Mouse (Mus musculus) gastrocnemius, adult 8-10 months (tissue): ENCODE results near the gene Grhpr. TPM values are rescaled to one million over a fixed set of nuclear protein-coding genes. Genes with fewer than 3 reads are reported as not detected.
"Not testable (repeated sequence)": the region's sequence is repeated elsewhere in the genome, so short reads cannot be mapped to it uniquely, and the experiment has no call there.

ENCODE experiments used
- DNase-seq, 2 experiments: peaks; one replicate each; pipeline ENCODE4 v3.0.0; 2022; ENCODE audit warnings: low spot score in 2 of 2
- total RNA-seq, 4 experiments: library from RNA; stranded (reverse); gene quantifications; 2 replicates each; pipeline ENCODE4 v1.2.4; 2022

Gene Grhpr
- 10 to 100 TPM; 21.2 to 29.7 (median 26.3) TPM for total RNA-seq

- DNase-seq: peak; percentile 71 to 80
Observed at GRCm38 (mm10) chr4:44981280-44981973, at the start of gene Grhpr. Gene Grhpr, plus strand, starts transcription at chr4:44981395.

- no peak for DNase-seq
Observed at GRCm38 (mm10) chr4:44931732-44932131, 49.5 kb upstream of the Grhpr start.

- DNase-seq: no peak
Observed at GRCm38 (mm10) chr4:44938359-44939340, 42.5 kb upstream of the Grhpr start.

GRCm38 (mm10) chr4:44939576-44940249 is 41.5 kb upstream of the Grhpr start:
- DNase-seq: no peak

GRCm38 (mm10) chr4:44940286-44940685 is 40.9 kb upstream of the Grhpr start:
- no peak for DNase-seq

DNA sequence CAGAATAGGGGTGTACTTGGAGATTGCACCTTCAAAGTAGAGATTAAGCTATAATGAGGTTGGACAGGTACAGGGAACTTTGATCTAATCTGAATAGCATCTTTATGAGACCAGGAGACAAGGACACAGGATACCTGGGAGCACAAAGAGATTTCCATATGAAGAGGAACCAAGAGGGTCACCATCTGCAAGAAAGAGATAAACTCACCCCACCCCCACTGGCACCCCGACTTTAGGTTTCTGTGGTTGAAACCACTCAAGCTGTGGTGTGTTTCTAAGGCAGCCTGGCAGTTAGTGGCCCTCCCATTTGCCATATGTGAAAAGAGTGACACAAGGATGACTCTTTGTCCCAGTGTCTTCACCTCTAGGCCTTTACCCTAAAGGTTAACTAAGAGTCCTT is 39.0 kb upstream of the Grhpr start:
- no peak for DNase-seq

- no peak for DNase-seq
Observed at GRCm38 (mm10) chr4:44943480-44943879, 37.7 kb upstream of the Grhpr start.

DNA sequence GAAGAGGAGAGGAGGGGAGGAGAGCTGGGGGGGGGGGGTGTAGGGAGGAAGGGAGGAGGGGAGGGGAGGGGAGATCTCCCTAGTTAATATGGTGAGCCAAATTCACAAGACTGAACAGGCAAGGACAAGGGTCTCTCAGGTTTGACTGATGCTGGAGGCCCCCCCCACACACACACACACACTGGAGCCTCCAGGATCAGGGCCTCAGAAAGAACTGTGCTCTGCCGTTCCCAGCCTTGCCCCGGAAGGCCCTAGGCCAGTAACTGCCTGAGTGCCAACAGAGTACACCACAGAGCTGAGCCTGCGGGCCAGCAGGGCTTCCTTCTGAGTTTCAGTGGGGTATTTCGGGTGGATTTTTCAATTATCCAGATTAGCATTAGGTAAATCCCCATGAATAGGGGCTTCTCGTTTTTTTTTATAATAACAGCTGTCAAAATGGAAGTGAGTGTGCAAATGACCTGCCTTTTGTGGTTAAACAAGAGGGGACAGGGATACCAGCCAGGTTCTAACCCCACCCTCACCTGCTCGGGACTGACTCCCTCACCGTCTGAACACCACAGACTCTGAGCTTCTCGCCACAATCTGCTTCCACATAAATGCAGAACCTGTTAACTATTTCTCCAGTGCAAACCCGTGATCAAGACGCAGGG is 36.6 kb upstream of the Grhpr start:
- DNase-seq: no peak

DNA sequence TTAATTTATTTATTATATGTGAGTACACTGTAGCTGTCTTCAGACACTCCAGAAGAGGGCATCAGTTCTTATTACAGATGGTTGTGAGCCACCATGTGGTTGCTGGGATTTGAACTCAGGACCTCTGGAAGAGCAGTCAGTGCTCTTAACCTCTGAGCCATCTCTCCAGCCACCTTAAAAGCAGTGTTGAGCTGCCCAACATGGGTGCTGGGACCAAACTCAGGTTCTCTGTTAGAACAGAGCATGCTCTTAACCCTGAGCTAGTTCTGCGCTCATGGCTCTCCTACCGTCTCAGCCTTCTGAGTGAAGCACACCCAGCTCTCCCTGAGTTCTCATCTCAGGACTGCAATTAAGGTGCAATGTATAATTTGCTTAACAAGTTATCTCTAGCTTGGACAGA is 35.1 kb upstream of the Grhpr start:
- not testable (repeated sequence) for DNase-seq

- DNase-seq: no peak
Observed at GRCm38 (mm10) chr4:44947464-44947863, 33.7 kb upstream of the Grhpr start.

- DNase-seq: no peak
Observed at GRCm38 (mm10) chr4:44948314-44948713, 32.9 kb upstream of the Grhpr start.

DNA sequence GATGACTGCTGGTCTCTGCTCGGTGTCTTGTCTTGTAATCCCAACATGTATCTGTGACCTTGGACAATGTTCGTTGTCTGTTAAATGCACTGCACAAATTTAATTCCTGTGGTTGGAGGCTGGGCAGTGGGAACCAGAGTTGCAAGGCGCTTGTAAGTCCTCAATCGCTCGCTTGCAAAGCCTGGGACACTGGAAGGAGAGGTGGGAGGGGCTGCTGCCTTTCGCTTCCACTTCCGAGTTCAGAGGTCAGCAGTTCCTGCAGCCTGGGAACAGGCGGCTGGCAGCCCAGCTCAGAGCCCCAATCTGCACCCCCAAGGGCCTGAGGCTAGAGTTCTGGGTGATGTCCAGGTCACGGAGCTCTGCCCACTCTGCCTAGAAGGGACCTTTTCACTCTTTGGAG is 28.2 kb upstream of the Grhpr start:
- DNase-seq: no peak

DNA sequence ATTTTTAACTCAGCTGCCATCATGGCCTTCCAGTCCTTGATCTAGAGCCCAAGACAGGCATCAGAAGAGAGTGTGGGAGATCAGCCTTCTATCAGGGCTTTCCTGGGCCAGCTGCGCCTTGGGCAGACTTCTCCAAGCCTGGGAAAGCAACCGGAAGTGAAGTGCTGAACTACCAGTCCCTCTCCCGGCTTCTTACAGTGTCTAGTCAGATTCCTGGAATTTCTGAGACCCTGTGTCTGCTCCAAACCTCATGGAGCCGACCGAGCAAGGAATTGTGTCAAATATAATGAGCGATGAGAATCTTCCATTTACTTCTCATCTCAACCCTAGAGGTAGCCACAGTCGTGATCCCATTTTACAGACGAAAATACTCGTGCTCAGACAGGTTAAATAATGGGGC is 22.4 kb upstream of the Grhpr start:
- no peak for DNase-seq

GRCm38 (mm10) chr4:44959220-44959619 is 22.0 kb upstream of the Grhpr start:
- no peak for DNase-seq

DNA sequence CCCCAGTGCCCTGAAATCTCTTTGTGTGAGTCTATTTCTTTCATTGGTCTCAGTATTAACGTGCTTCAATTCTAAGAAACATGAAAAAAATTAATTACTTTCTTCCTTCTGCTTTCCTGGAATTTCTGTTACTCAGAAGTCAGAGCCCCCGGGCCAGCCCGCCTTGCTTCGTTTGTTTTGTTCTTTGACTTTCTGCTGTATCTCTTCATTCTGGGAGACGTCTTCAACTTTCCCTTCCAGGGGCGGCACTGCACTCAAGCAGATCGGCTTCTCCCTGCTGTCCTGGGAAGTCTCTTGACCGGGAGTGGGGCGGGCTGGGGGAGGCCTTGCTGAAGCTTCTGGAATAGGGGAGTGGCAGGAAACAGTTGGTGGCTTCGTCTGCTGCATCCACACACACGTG is 18.0 kb upstream of the Grhpr start:
- no peak for DNase-seq

- DNase-seq: no peak
Observed at GRCm38 (mm10) chr4:44965175-44965574, 16.0 kb upstream of the Grhpr start.

DNA sequence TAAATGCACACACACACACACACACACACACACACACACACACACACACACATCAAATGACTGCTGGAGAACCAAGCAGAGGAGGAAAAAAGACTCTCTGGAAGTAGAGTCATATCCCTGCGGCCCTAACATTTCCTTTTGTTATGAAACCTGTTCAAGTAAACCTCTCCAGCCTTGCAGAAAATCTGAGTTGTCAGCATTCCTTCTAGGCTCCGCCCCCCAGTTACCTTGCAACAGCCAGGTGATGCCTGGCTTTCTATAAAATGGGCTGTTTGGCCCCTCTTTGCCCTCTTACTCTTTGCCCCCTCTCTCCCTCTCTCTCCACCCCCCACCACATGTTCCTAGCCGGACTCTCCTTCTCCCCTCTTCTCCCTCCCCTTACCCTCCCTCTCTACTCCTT is 15.5 kb upstream of the Grhpr start:
- no peak for DNase-seq

- no peak for DNase-seq
Observed at GRCm38 (mm10) chr4:44967402-44967801, 13.8 kb upstream of the Grhpr start.

GRCm38 (mm10) chr4:44970056-44970455 is 11.1 kb upstream of the Grhpr start:
- DNase-seq: no peak

DNA sequence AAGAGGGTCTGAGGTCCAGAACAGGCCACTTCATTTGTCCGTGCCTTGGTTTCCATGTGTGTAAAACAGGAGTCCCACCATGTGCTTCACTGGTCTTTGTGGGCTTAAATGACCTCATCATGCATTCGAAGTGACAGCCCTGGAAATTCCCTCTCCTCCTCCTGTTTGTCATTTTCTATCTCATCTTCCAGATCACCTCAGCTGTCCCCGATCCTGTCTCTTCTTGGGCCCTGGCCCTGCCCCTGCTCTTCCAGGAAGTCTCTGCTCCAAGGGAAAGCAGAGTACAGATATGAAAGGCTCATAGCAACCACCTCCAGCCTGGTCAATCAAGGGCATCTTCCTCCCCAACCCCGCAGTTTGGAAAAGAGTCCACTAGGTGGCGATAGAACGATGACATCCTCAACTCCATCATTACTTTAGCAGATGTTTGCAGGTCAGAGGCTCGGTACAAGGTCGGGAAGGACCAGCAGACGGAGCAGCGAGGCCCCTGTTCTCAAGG is 10.5 kb upstream of the Grhpr start:
- no peak for DNase-seq

DNA sequence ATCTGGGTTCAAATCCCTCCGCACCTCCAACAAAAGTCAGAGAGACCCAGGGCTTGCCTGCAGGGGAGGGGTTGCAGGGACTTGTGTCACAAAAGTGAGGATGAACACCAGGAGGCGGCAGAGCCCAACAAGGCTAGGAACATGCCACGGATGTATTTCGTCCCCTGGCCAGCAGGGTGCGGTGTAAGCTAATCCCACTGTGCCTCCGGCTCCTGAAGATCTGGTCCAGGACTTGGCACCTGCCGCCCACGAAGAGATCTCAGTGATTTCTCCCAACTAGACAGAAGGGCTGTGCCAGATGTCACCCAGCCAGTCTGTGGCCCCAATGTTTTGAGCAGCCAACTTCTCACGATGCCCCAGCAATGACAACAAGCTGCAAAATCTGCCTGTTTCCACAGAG is 7.7 kb upstream of the Grhpr start:
- peak; percentile 67 to 75 for DNase-seq
